Mouse (Mus musculus) v-Abl transformed pro-B cells (cell line): ENCODE data around the gene Cep78.
"Not testable (repeated sequence)": the region's sequence is repeated elsewhere in the genome, so short reads cannot be mapped to it uniquely, and the experiment has no call there.

Experiments used
- in situ Hi-C, 2 experiments: fragments of 400-800 bp; cut with MboI; formaldehyde crosslinking; loops; one replicate each; pipeline ENCODE4 v1.15.1; 2025; ENCODE audit not compliant: unreplicated experiment in 2 of 2

Gene Cep78

GRCm38 (mm10) chr19:15984449-15985171 lies at the start of gene Cep78:
Cep78 (minus strand) TSS chr19:15984989.
- in situ Hi-C loops = loop anchor here (10.0 to 25.0 kb wide), 5 partner anchors 180 to 1997 kb away; no protein-coding TSS in a partner anchor

DNA sequence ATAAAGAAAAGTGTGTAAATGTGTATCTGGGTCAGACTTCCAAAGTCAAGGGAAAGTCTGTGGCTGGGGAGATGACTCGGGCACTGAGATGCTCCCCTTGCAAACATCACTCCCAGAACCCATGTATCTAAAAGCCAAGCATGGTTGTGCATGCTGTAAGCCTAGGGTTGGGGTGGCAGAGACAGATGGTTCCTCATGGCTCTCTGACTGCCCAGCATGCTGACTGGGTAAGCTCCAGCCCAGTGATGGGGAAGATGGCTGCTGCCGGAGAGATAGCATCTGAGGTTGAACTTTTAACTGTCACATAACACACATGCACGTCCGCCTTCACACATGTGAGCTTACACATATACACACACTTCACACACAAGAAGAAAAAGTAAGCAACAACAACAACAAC lies 46.5 kb upstream of the Cep78 start:
- in situ Hi-C loops = no loop called here

GRCm38 (mm10) chr19:16029253-16029771 lies 44.5 kb upstream of the Cep78 start:
- in situ Hi-C loops = not testable (repeated sequence)

- in situ Hi-C loops = no loop called here
These were observed 44.0 kb upstream of the Cep78 start for GRCm38 (mm10) chr19:16028746-16029252.

DNA sequence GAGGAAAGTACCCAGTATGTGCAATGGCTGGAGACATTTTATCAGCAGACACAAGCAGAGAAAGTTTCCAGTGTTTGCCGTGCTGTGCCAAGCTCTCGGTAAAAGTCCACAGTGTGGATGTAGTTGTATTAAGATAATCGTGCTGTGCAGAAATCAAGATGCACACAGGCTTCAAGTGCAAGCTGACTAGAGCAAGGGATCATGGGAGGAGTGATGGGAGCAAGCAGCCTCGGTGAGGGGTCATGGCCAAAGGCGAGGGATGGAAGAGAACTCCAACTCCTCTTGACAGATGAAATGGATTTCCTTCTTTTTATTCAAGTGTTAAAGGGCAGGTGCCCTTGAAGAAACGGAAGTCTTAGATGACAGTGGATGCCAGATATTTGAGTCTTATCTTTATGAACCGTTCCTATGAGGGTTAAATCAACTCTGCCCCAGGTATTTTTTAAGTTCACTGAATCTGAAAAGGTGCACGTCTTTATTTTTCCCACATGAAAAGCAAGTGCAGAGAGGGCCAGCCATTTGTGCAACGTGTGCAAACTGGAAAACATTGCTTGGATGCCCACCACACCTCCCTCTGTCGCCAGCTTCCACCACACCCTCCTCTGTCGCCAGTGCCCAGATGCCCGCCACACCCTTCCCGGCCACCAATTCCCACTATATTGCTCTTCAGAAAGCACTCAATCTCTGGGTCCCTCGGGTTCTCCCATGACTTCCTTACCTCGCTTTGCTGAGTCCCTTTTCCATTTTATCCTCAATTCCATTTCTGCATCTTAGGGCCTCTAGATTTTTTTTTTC lies 43.3 kb upstream of the Cep78 start:
- in situ Hi-C loops = no loop called here

- in situ Hi-C loops = no loop called here
These were observed 41.5 kb upstream of the Cep78 start for GRCm38 (mm10) chr19:16026276-16026675.

- in situ Hi-C loops = no loop called here
These were observed 37.4 kb upstream of the Cep78 start for GRCm38 (mm10) chr19:16022178-16022577.

DNA sequence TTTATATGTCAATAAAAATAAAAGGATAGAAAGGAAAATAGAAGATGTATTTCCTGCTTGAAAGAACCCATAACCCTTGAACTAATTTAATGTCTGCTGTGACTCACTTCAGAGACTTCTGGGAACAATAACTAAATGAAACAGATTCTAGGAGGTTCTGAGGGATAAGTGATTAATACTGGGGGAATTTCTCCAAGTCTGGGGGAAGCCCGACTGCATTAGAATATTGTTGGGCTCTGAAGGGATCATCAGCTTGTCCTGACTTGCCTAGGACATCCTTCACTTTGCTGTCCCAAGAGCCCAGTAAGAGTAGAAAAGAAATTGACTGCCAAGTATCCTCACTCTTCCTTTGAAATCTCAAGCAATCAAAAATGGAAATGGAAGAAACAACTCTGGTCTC lies 31.4 kb upstream of the Cep78 start:
- in situ Hi-C loops = no loop called here

GRCm38 (mm10) chr19:16015191-16015968 lies 30.6 kb upstream of the Cep78 start:
- in situ Hi-C loops = no loop called here

DNA sequence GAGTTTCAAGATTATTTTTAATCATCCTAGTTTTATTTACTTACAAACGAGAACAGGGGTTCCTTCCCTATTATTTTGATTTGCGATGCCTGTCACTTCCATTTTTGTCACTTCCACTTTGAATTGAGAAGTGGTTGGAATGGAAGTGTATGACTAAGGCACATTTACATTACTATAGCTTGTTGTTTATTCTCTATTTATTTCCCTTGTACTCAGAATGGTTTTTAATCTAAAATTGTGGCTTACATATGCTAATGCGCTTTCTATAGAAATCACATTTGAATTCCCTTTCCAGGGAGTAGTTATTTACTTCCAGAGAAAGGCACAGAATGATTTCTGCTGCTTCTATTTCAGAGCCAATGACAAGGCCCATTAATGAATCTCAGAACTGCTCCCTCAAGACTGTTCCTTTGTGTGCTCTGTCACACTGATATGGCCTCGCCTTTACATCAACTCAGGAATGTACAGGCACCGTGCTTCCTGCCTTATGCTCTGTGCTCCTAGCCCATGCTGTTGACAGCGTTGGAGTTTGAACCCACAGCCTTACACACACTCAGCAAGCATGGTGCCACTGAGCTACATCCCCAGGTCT lies 25.1 kb upstream of the Cep78 start:
- in situ Hi-C loops = no loop called here

DNA sequence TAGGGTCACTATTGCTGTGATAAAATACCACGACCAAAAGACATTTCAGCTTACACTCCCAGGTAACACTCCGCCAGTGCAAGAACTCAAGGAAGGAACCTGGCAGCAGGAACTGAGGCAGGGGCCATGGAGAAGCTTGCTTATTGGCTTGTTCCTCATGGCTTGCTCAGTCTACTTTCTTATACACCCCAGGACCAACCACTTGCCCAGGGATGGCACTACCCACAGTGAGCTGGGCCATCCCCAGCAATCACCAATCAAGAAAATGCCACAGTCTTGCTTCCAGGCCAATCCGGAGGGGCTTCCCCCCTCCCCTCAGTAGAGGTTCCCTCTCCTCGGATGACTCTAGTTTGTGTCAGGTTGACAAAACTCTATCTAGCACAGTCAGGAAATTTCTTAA lies 24.3 kb upstream of the Cep78 start:
- in situ Hi-C loops = no loop called here

GRCm38 (mm10) chr19:16007131-16007530 lies 22.3 kb upstream of the Cep78 start:
- in situ Hi-C loops = no loop called here

DNA sequence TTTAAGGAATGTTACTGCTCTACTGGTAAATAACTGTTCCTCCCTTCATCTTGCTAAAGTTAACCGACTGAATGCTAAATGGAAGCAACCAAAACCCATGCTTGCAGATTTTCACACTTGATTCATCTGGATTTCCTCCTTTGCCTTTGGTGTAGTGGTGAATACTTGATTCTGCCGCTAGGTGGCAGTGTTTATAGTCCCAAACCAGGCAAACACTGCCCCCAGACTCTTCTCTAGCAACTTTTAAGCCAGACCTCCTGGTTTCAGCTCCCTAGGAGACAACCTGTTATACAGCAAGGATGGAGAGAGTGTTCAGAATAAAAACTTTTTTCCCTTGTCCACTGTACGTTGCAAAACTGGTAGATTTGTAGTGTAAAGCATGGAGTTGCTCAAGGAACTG lies 13.4 kb upstream of the Cep78 start:
- in situ Hi-C loops = loop anchor here (10.0 to 25.0 kb wide), 4 partner anchors 787 to 2011 kb away; partner anchors contain the start of gene Vps13a (in 1 of the 2)

DNA sequence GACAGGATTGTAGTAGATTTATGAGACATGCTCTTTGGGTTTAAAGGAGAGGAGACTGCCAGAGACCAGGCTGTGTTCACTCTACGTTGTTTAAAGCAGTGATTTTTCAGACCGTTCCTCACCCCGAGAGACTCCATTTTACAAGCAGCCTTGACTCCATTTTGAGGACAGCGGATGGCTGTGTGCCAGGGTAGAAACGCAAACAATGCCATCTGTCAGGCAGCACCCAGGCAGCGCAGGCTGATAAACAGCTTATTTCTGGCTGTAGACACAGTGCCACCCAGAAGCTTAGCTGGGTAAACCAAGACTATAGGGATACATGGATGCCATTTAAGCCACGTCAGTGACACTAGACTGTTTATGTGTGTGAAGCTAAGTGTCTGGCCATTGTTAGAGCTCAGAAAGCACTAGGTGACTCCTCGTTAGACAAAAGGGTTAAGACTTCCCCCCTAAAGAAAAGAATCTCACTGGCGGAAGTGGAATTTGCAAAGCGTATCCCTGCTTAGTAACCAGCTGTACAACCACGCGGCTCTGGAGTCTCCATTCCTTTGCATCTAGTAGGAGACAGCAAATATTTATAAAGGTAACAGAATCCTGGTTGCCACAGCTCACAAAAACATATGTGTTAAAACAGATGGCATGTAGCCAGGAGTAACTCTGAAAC lies 12.2 kb upstream of the Cep78 start:
- in situ Hi-C loops = loop anchor here (10.0 to 25.0 kb wide), 4 partner anchors 788 to 2010 kb away; partner anchors contain the start of gene Vps13a (in 1 of the 2)

DNA sequence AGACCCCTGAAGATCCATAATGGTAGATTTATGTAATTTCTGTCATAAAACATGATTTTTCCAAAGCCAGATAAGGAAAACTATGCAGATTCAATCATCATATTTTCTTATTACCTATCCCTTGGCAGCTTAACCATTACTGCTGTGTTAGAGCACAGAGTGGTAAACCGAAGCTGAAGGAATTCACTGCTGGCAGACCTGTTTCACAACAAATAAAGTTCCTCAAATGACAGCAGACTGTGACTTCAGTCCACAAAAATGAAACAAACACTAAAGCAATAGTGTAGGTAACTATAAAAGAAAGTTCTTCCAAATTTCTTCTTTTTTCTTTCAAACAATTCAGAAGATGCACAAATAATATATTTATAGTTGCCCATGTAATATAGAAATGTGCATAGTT lies 5.3 kb upstream of the Cep78 start:
- in situ Hi-C loops = loop anchor here (10.0 to 25.0 kb wide), 4 partner anchors 795 to 2003 kb away; partner anchors contain the start of gene Vps13a (in 1 of the 2)

GRCm38 (mm10) chr19:15985172-15985713 lies 454 bp upstream of the Cep78 start:
- in situ Hi-C loops = loop anchor here (10.0 to 25.0 kb wide), 5 partner anchors 180 to 1998 kb away; no protein-coding TSS in a partner anchor

DNA sequence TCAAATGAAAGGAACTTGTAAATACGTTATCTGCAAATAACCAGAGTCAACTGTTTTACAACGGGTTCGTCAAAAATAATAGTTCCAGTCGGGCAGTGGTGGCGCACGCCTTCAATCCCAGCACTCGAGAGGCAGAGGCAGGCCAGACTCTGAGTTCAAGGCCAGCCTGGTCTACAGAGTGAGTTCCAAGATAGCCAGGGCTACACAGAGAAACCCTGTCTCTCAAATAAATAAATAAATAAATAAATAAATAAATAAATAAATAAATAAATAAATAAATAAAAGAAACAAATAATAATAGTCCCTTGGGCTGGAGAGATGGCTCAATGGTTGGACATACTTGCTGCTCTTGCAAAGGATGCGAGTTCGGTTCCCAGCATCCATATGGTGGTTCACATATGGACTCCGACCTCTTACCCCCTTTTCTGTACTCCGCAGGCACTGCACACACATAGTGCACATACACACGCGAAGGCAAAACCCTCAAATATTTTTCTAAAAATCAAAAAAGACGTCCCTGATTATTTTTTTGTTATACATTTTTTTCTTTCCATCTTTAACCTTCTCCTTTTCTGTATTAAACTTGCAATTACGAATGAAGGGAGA lies 947 bp downstream of the Cep78 start:
- in situ Hi-C loops = loop anchor here (10.0 to 25.0 kb wide), 5 partner anchors 179 to 1997 kb away; no protein-coding TSS in a partner anchor

GRCm38 (mm10) chr19:15982926-15983738 lies 1.7 kb downstream of the Cep78 start:
- in situ Hi-C loops = loop anchor here (10.0 to 25.0 kb wide), 5 partner anchors 178 to 1996 kb away; no protein-coding TSS in a partner anchor
